Mouse (Mus musculus) kidney, embryonic 16.5 days (tissue): ENCODE data around the gene Chid1. TPM values are rescaled to one million over a fixed set of nuclear protein-coding genes. Genes with fewer than 3 reads are reported as not detected.

Experiments
- ATAC-seq: fragments of 200-750 bp; cut with Nextera tagmentation; 2 replicates; pipeline ENCODE4 v1.8.0; 2017; ENCODE audit warnings: moderate TSS enrichment; ENCODE audit not compliant: low FRiP score, low TSS enrichment
- H3K27ac ChIP-seq: fragments of 300-500 bp; sonication (generic); 2 replicates; pipeline ENCODE4 v1.5.1; 2014; ENCODE audit warnings: low read length
- H3K27me3 ChIP-seq: fragments of 300-500 bp; sonication (generic); 2 replicates; pipeline ENCODE4 v1.6.1; 2014; ENCODE audit warnings: low read length, control low read depth, mixed read lengths; ENCODE audit not compliant: insufficient read depth
- H3K36me3 ChIP-seq: fragments of 300-500 bp; sonication (generic); 2 replicates; pipeline ENCODE4 v1.6.1; 2014; ENCODE audit warnings: low read length, control low read depth, mixed read lengths; ENCODE audit not compliant: insufficient read depth
- H3K4me1 ChIP-seq: fragments of 300-500 bp; sonication (generic); 2 replicates; pipeline ENCODE4 v1.6.1; 2014; ENCODE audit warnings: low read length, control low read depth, mixed read lengths; ENCODE audit not compliant: insufficient read depth
- H3K4me2 ChIP-seq: fragments of 300-500 bp; sonication (generic); replicated peaks from 2 replicates; pipeline ENCODE4 v1.6.1; 2014; ENCODE audit warnings: low read depth, low read length
- H3K4me3 ChIP-seq: fragments of 300-500 bp; sonication (generic); 2 replicates; pipeline ENCODE4 v1.5.1; 2014; ENCODE audit warnings: mild to moderate bottlenecking, low read length
- H3K9ac ChIP-seq: fragments of 300-500 bp; sonication (generic); replicated peaks from 2 replicates; pipeline ENCODE4 v1.6.1; 2014; ENCODE audit warnings: low read length
- H3K9me3 ChIP-seq: fragments of 300-500 bp; sonication (generic); 2 replicates; pipeline ENCODE4 v1.6.1; 2016; ENCODE audit warnings: low read length, control low read depth
- WGBS: fragments of 180-500 bp; shearing (Covaris S2); extraction: QIAGEN DNeasy Blood & Tissue Kit; methylation state at CpG from one replicate; pipeline ENCODE4 v1.1.7; 2014; 5-methylcytosine and 5-hydroxymethylcytosine counted together
- polyA plus RNA-seq: library from polyadenylated mRNA; unstranded; fragments of >200 nt; fragmentation: Nextera tagmentation; extraction: Ambion mirVana; gene quantifications from 2 replicates; pipeline ENCODE4 v1.2.1, GENCODE M21; 2015

Gene Chid1
- polyA plus RNA-seq, 1 experiment from 2014 or later = 47.7 TPM

DNA sequence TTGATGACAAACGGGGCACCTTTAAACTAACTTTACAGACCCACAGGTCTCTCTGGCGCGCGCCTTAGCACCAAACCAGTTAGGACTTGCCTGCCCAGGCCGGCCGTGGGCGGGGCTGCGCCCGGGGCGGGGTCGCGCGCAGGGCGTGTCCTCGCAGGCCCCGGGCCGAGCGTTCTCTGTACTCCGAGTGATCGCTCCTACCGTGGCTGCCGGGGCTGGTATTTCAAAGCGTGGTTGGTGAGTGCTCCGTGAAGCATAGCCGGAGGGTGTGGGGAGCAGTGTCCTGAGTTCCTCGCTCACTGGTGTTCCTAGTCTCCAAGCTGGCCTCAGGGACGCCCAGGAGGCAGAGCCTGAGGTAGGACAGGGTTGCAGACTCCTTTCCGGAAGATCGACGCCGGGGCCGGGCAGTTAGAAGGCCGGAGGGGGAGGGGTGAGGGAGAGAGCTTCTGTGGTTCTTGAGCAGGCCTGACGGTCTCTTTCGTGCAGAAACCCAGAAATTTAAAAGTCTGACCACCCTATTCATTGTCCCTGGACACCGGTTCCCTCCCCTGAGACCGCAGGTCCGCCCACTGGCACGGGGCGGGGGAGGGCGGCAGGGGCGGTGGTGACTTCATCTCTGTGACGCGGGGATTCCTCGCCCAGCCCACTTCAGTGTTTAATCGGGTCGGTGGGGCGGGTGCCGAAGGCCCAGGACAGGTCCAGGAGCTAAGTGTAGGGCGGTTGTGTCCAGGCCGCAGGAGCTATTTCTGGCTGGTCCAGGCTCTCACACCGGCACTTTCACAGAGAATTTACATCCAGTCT is 72.2 kb downstream of the Chid1 start, which contains the start of gene Cd151:
TSS of gene Cd151 (plus strand) at position 163 of the 801 bp plus-strand sequence.
- ATAC-seq = peak; percentile 81

DNA sequence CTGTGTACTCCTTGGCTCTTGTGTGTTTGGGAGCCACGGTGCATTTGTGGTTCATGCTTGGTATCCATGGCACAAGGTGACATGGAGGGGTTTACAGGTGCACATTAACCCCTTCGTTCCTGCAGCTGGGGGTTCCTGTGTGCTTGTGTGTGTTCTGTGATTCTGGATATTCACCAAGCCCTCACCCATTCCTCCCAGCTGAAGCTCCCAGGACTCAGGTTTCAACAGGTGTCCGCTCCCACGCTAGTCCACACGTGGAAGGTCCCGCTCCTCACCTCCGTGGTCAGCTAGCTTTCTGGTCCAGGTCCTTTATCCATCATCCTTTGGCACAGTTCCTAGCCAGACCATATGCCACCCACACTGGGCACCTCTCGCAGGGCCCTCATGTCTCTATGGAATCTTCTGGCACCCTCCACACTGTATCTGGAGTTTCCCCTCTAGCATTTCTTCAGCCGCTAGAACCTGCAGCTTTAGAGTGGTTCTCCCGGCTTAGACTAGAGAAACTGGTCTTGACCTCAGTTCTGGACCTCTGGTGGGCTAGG is 73.0 kb downstream of the Chid1 start:
- peak overlapping the region; percentile 97 for H3K27ac ChIP-seq
- peak overlapping the region; percentile 92 for H3K4me2 ChIP-seq
- H3K36me3 ChIP-seq = peaks cover 22% of the 10 kb centered on the region
- peaks cover 59% of the 10 kb centered on the region for H3K4me1 ChIP-seq
- peak overlapping the region; percentile 85 for H3K4me3 ChIP-seq
- H3K27me3 ChIP-seq = peaks cover 34% of the 10 kb centered on the region
- no peaks in the 10 kb centered on the region for H3K9me3 ChIP-seq
- 52% methylated on average over 10 of the region's 10 CpGs for WGBS
- peak overlapping the region; percentile 90 for H3K9ac ChIP-seq
- ATAC-seq = no peak

More for the DNA sequence above, 72.2 kb downstream of the Chid1 start, which contains the start of gene Cd151:
- no peaks in the 10 kb centered on the region for H3K9me3 ChIP-seq
- peak within 1 kb of the TSS; percentile 97 for H3K27ac ChIP-seq
- peak within 1 kb of the TSS; percentile 92 for H3K4me2 ChIP-seq
- WGBS = under 1% methylated on average over 52 of the region's 52 CpGs
- peak within 1 kb of the TSS; percentile 85 for H3K4me3 ChIP-seq
- H3K9ac ChIP-seq = peak within 1 kb of the TSS; percentile 90
- H3K4me1 ChIP-seq = peaks cover 52% of the 10 kb centered on the region
- H3K36me3 ChIP-seq = peaks cover 22% of the 10 kb centered on the region
- H3K27me3 ChIP-seq = peaks cover 30% of the 10 kb centered on the region

DNA sequence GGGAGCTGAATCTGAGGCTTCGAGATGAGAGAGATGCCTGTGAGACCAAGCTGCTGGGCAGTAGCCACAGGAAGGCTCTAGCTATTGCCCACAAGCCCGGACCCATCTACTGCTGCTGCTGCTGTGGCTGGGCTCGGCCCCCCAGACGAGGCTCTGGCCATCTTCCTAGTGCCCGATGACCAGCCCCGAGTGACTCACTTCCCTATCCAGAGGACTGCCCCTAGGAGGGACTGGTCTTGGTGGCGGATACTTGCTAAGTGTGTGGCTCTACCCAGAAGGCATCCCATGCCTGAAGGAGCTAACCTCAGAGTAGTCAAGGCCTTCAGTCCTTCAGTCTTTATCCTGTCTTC is 73.6 kb downstream of the Chid1 start:
- no peaks in the 10 kb centered on the region for H3K9me3 ChIP-seq
- H3K27me3 ChIP-seq = peaks cover 34% of the 10 kb centered on the region
- H3K4me2 ChIP-seq = no peak overlapping the region
- peaks cover 16% of the 10 kb centered on the region for H3K36me3 ChIP-seq
- H3K9ac ChIP-seq = no peak overlapping the region
- 63% methylated on average over 7 of the region's 7 CpGs for WGBS
- H3K4me3 ChIP-seq = no peak overlapping the region
- peaks cover 64% of the 10 kb centered on the region for H3K4me1 ChIP-seq
- no peak for ATAC-seq
- H3K27ac ChIP-seq = no peak overlapping the region

DNA sequence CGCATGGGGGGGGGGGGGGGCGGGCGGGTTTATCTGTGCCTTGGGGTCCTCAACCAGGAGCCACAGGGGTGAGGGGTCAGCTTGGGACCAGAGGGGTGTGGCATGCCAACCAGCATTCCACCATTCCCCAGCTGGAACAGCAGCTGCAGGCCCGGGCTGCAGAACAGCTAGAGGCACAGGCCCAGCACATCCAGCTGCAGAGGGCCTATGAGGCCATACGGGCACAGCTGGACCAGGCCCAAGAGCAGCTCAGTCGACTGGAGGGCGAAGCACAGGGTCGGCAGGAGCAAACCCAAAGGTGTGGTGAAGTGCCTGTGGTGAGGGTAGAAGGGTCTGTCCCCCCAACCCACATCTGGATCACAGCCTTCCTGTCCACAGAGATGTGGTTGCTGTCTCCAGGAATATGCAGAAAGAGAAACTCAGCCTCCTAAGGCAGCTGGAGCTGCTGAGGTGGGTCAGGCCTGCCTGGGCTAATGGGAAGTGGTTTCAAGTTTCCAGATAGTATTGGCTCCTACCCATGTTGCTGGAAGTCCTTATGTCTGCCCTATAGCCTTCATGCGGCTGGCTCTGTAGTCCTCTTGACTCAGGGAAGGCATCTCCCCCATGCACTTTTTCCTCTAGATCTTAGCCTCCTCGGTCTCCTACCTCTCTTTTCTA is 74.1 kb downstream of the Chid1 start:
- Histone ChIP-seq H3K27me3 (peaks cover 34% of the 10 kb centered on the region), H3K4me2 (peak overlapping the region; percentile 51), H3K9me3 (no peaks in the 10 kb centered on the region), H3K4me1 (peaks cover 66% of the 10 kb centered on the region), H3K36me3 (peaks cover 11% of the 10 kb centered on the region), H3K4me3 (no peak overlapping the region), H3K27ac (no peak overlapping the region), H3K9ac (0 out of 2 replicates have a peak overlapping the region, but pooled peaks have one; percentile 47)
- 43% methylated on average over 8 of the region's 10 CpGs for WGBS
- ATAC-seq = no peak

DNA sequence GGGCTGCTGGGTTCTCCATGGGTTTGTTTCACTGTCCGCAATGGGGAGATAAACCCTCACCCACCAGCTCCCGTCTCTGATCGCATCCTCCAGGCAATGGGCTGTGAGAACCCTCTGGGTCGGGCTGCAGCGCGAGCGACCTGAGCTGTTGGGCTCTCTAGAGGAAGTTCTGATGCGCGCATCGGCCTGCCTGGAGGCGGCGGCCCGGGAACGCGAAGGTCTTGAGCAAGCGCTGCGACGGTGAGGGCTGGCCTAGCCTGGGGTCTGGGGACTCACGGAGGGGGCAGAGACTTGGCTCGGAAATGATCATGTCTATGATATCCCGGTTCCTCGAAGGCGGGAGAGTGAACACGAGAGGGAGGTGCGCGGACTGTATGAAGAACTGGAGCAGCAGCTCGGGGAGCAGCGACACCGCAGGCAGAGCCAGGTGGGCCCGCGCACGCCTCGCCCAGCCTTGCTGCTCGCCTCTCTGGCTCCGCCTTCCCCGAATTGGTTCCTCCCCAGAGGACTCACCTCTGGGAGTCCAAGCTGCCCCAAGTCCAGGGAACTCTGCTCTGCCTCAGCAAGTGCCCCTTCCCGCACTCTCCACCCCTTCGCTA is 75.0 kb downstream of the Chid1 start:
- H3K9me3 ChIP-seq = no peaks in the 10 kb centered on the region
- peaks cover 34% of the 10 kb centered on the region for H3K27me3 ChIP-seq
- peak overlapping the region; percentile 51 for H3K4me2 ChIP-seq
- peak overlapping the region; percentile 32 for H3K4me3 ChIP-seq
- H3K36me3 ChIP-seq = peaks cover 3% of the 10 kb centered on the region; the same call in 1 of the 2 replicates
- ATAC-seq = no peak
- H3K9ac ChIP-seq = peak overlapping the region; percentile 43
- H3K4me1 ChIP-seq = peaks cover 64% of the 10 kb centered on the region
- 9% methylated on average over 37 of the region's 38 CpGs for WGBS
- no peak overlapping the region for H3K27ac ChIP-seq

DNA sequence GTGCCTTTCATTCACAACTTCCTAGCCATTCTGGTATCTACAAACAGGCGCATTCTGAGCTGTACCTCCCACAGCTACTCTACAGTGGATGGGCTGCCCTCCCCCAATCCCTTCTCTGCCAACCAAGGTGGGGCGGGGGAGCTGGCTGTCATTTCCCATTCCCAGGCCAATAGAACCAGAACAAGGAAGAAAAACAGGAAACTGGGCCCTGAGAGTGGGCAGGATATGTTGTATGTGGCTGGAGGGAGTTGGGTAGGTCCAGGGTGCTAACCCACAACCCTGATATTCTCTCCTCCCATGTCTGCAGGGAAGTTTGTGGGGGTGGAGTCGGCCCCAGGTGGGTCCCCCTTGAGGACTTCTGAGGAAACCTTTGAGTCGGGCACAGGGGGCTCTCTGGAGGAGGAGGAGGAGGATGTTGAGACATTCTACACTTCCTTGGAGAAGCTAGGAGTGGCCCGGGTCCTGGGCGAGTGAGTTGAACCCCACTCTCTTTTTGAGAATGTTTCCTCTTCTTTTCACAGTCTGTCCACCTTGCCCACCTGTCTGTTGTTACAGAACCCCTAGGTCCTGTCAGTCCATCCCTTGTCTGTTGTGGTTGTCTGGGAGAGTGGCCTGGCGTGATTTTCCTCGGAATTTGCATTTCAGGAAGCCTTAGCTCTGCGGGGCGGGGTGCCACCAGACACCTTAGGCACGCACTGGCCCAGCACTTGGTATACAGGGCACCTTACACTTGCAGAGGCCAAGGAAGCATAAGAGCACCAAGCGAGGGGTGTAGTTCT is 75.6 kb downstream of the Chid1 start:
- peak overlapping the region; percentile 43 for H3K9ac ChIP-seq
- peaks cover 7% of the 10 kb centered on the region; the same call in 1 of the 2 replicates for H3K36me3 ChIP-seq
- WGBS = 29% methylated on average over 12 of the region's 12 CpGs
- H3K27me3 ChIP-seq = peaks cover 34% of the 10 kb centered on the region
- H3K4me3 ChIP-seq = peak overlapping the region; percentile 32
- peak overlapping the region; percentile 31; the same call in 1 of the 2 replicates for H3K27ac ChIP-seq
- peaks cover 57% of the 10 kb centered on the region for H3K4me1 ChIP-seq
- peak overlapping the region; percentile 51 for H3K4me2 ChIP-seq
- H3K9me3 ChIP-seq = no peaks in the 10 kb centered on the region
- ATAC-seq = no peak

DNA sequence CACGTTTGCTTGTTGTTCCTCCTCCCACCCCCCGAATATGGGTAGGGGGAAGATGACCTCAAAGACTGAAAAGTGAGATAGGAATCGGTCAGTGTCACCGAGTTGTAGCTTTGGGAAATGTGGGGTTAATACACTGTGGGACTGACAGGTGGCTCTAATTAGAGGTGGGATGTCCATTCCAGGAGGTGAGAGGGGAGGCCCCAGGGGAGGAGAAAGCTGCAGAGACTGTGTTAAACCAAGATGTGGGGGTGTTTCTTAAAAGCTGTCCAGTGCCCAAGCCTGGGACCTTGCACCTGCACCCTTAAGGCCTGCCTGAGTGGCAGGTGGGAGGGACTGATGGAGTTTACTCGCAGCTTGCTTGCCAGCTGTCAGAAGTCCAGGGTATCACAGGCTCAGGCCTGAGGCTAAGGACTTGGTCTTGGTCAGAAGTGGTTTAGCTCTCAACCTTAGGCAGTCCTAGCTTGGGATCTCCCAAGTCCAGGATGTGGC is 77.3 kb downstream of the Chid1 start:
- no peak for ATAC-seq
- H3K27ac ChIP-seq = no peak overlapping the region
- peaks cover 34% of the 10 kb centered on the region for H3K27me3 ChIP-seq
- H3K36me3 ChIP-seq = peaks cover 11% of the 10 kb centered on the region
- H3K4me1 ChIP-seq = peaks cover 46% of the 10 kb centered on the region
- peak overlapping the region; percentile 59 for H3K4me3 ChIP-seq
- peak overlapping the region; percentile 79 for H3K4me2 ChIP-seq
- H3K9me3 ChIP-seq = no peaks in the 10 kb centered on the region
- peak overlapping the region; percentile 68 for H3K9ac ChIP-seq
- whole genome bisulfite sequencing = 10% methylated on average over 5 of the region's 5 CpGs

DNA sequence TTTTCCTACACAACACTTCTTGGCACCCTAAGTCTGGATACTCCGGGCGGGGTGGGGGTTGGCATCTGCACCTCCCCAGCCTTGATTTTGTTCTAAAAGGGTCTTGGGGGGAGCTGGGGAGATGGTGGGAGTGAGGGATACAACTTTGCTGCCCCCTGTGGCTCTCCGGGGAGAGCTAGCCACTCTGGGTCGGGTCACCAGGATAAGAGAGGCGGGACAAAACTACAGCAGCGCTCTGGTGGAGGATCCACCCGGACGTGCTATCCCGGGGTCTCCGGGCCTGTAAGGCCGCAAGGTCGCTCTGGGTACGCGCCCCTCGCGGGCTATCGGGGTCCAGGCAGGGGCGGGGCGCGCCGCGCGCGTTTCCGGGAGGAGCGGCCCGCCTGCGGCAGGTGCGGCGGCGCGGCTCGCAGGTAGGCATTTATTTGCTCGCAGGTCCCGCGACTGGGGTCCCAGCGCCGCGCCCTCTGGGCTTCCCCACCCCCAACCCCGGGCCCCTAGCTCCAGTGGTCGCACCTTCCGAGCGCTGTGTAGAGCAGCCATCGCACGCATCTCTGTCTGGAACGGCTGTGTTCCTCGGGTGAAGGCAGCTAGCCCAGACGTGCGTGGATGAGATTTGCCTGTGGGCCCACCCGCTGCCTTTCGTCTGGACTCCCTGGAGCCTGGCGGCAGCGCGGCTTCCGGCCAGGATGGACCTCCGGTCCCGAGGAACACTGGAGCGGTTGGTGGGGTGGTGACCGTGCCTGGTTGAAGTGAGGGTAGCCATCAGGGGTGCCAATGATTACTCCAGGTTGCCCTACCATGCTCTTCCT is 77.9 kb downstream of the Chid1 start:
- Histone ChIP-seq H3K27ac (no peak overlapping the region), H3K36me3 (peaks cover 11% of the 10 kb centered on the region), H3K27me3 (peaks cover 34% of the 10 kb centered on the region), H3K4me2 (peak overlapping the region; percentile 79), H3K9me3 (no peaks in the 10 kb centered on the region), H3K9ac (peak overlapping the region; percentile 68), H3K4me1 (peaks cover 42% of the 10 kb centered on the region), H3K4me3 (peak overlapping the region; percentile 59)
- WGBS = 2% methylated on average over 59 of the region's 59 CpGs
- no peak for ATAC-seq
